Mouse (Mus musculus) left cerebral cortex, postnatal 25 days (tissue): ENCODE results near the gene Ndufs8. TPM values are rescaled to one million over a fixed set of nuclear protein-coding genes. Genes with fewer than 3 reads are reported as not detected.
"Not testable (repeated sequence)": the region's sequence is repeated elsewhere in the genome, so short reads cannot be mapped to it uniquely, and the experiment has no call there.

Source experiments
- DNase-seq, 2 experiments: peaks; one replicate each; pipeline ENCODE4 v3.0.0; 2022; ENCODE audit warnings: low spot score in 2 of 2, mixed read lengths in 1 of 2
- intact Hi-C: fragments of 180-260 bp; cut with DNase I; formaldehyde crosslinking; loops from one replicate; pipeline ENCODE4 v1.15.1; 2025
- total RNA-seq, 2 experiments: library from RNA; stranded (reverse); gene quantifications; 2 replicates each; pipeline ENCODE4 v1.2.3; 2021

Ndufs8 gene
- 100 to 1,000 TPM; 124 to 137 TPM for total RNA-seq

DNA sequence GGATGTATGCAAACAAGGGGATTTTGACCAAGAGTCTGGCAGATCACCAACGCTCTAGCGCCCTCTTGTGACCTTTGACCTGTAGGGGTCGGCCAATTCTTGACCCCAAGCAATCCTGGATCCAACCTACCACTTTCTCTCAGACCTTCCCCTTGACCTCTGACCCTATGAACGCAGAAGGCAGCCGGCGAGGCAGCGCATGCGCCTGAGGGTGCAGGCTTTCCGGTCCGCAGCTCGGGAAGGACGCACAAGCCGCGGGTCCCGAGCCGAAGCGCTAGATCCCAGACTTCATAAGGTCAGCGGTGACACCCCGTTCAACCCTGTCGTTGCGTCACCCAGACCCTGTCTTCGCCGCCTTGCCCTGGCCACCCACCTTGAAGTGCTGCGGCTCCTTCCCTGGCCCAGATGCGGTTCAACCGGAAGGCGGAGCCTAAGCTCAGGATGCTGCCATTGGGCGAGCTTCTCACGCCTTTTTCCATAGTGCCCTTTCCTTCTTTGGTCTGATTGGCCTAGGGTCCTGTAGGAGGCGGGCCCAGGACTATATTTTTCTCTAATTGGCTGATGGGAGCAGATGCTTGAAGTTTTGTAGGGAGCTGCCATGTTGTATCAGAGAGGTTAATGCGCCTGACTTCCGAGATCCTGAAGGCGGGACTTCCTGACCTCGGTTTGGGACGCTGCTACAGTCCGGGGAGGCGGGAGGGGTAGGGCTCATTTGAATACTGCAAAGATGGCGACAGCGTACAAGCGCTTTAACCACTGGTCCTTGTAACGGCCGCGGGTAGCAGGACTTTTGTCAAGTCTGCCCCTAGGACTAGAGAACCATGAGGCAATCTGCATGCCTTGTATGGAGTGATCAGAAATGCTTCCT, at the start of gene Ndufs8:
TSS of gene Ndufs8 (minus strand) at position 438 of the 868 bp plus-strand sequence.
- intact Hi-C loops: loop anchor here (1.0 kb wide), 1 partner anchor 61 kb away; the partner anchor contains the start of gene Chka
- DNase-seq: peak; percentile 95 to 99

- DNase-seq, intact Hi-C loops: not testable (repeated sequence)
Observed at GRCm38 (mm10) chr19:3961805-3962204, 49.2 kb upstream of the Ndufs8 start.

DNA sequence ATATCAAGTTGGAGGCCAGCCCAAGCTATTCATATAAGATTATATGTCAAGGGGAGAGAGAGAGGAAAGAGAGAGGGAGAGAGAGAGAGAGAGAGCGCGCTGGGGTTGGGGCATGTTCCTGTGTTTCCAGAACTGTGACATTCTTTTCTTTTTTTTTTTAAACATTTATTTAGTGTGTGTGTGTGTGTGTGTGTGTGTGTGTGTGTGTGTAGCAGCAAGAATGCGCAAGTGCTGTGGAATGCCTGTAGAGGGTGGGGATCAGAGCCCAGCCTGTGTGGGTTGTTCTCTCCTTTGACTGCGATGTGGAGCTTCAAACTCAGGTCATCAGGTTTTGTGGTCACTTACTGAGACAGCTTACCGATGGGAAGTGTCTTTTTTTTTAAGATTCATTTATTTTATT, 47.6 kb upstream of the Ndufs8 start:
- intact Hi-C loops: no loop called here
- DNase-seq: no peak

GRCm38 (mm10) chr19:3959030-3959429, 46.5 kb upstream of the Ndufs8 start:
- intact Hi-C loops: no loop called here
- no peak for DNase-seq

DNA sequence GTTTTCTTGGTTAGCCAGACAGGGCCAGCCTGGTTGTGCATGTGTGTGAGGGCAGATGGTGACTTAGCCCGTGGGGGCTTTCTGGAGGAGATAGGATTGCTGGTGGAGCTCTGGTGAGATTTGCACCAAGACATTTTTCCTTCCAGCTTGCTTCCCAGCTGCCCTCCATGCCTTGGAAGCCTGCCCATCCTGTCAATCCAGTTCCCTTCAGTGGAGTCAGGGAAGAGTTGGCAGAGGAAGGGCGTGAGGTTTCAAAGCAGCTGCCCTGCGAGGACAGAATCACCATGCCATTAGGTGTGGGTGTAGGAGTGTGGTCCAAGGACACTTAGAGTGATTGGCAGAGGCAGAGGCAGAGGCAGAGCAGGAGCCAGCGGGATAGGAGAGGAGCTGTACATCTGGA, 45.9 kb upstream of the Ndufs8 start, which contains the start of gene Aldh3b3:
TSS of gene Aldh3b3 (plus strand) at position 176 of the 400 bp plus-strand sequence.
- DNase-seq: no peak
- intact Hi-C loops: no loop called here

GRCm38 (mm10) chr19:3957296-3958036, 44.9 kb upstream of the Ndufs8 start:
- intact Hi-C loops, DNase-seq: not testable (repeated sequence)

DNA sequence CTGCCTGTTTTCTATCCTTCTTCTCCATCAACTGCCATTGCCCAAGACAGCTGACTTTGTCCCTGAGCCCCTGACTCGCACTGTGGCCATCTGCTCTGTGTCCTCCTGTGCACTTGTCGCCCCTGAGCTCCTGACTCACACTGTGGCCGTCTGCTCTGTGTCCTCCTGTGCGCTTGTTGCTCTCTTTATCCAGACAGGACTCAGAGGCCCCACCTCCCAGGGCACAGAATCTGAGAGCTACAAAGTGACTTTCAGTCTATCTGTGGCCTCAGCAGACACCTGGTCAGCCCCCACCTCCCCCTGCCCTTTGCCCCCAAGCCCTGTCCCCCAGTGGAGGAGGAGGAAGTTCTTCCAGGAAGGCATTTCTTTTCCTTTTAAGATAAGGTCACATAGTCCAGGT, 43.2 kb upstream of the Ndufs8 start:
- no peak for DNase-seq
- intact Hi-C loops: no loop called here

- intact Hi-C loops: no loop called here
- no peak for DNase-seq
Observed at GRCm38 (mm10) chr19:3955033-3955432, 42.5 kb upstream of the Ndufs8 start.

GRCm38 (mm10) chr19:3952099-3952498, 39.5 kb upstream of the Ndufs8 start:
- intact Hi-C loops: no loop called here
- no peak for DNase-seq

- intact Hi-C loops: no loop called here
- no peak for DNase-seq
Observed at GRCm38 (mm10) chr19:3951461-3951860, 38.9 kb upstream of the Ndufs8 start.

GRCm38 (mm10) chr19:3950331-3950730, 37.8 kb upstream of the Ndufs8 start:
- DNase-seq: no peak
- intact Hi-C loops: no loop called here

- intact Hi-C loops: loop anchor here (5.0 kb wide), 1 partner anchor 284 kb away; the partner anchor contains the start of gene Pold4
- no peak for DNase-seq
Observed at GRCm38 (mm10) chr19:3948546-3948945, 36.0 kb upstream of the Ndufs8 start.

DNA sequence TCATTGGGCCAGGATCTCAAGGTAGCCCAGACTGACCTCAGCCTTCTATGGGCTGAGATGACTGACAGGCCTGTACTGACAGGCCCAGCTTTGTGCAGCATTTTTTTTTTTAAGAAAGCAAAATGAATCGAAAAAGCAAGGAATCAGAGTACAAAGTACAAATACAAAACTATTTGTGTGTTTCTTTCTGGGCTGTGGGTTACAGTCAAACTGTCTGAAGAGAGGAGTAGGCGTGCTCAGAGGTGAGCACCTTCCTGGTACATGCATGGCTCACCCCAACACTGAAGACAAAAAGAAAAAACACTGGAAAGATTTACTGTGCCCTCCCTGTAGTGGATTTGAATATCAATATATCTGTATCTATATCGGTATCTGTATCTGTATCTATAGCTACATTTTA, 35.2 kb upstream of the Ndufs8 start:
- no peak for DNase-seq
- intact Hi-C loops: loop anchor here (5.0 kb wide), 1 partner anchor 284 kb away; the partner anchor contains the start of gene Pold4

DNA sequence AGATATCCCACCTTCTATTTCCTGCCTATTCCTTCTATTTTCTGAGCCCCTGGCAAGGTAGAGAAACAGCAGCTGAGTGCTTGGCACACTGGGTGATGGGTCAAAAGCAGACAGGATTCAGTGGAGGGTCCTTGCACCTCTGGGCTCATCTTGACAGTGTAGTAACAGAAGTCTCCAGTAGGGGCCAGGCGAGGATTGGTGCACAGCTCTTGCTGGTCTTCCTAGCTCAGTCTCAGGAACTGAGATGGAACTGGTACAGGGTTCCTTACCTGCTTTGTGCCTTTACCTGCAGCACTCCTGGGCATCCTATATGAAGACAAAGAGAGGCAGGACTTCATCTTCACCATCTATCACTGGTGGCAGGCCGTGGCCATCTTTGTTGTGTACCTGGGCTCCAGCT, 34.1 kb upstream of the Ndufs8 start:
- intact Hi-C loops: loop anchor here (1.0 to 5.0 kb wide), 3 partner anchors 34 to 286 kb away; partner anchors contain the start of gene Pold4
- DNase-seq: peak; percentile 67 to 73

DNA sequence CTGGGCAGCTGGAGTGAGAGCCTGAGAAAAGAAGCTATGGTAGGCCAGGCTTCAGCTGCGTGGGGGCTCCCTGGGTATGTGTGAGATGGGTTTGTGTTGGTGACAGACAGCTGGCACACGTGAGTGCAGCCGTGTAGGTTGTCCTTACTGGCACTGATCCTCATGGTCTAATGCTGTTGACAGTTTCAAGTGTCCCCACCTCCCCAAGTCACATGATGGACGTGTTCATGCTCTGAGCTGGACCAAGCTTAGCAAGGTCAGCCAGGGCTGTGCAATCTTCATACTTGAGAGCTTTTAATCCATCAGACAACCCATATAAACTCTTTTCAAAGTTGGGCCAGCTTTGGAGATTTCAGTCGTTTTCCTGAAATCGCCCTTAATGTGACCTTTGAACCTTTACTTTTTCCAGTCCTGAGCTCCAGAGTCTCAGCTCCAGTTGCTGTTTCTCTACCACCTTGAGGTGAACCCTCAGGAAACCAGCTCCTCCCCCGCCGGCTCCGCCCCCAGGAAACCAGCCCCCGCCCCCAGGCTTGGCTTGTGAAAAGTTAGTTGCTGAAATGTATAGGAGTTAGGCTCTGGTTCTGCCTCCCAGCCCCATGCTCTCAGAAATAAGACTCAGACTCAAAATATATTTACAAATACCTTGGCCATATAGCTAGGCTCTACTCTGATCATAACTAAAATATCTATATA, 33.4 kb upstream of the Ndufs8 start:
- intact Hi-C loops: loop anchor here (1.0 to 5.0 kb wide), 3 partner anchors 34 to 286 kb away; partner anchors contain the start of gene Pold4
- DNase-seq: no peak

DNA sequence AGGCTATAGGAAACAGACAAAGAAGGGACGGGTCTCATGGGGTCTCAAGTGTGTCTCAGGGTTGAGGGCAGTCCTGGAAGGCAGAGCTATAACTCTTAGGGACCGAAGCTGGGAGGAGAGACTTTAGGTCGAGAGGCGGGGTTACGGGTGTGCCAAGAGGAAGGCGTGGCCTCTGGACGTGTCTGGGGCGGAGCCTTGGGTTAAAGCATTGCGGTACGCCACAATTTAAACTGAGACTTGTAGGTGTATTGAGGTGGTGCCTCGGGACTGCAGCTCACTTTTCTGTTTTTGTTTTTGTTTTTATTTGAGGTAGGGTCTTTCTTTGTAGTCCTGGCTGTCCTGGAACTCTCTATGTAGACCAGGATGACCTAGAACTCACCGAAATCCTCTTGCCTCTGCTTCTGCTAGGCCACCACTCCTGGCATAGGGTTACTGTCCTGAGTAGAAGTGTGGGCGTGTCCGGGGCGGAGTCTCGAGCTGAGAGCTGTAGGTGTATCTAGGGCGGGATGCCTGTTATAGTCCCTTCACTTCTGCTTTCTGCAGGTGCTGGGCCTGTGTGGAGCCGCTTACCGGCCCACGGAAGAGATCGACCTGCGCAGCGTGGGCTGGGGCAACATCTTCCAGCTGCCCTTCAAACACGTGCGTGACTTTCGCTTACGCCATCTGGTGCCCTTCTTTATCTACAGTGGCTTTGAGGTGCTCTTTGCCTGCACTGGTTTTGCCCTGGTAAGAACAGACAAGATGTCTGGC, 30.6 kb upstream of the Ndufs8 start:
- intact Hi-C loops: no loop called here
- DNase-seq: no peak

GRCm38 (mm10) chr19:3942315-3942714, 29.7 kb upstream of the Ndufs8 start:
- intact Hi-C loops: no loop called here
- no peak for DNase-seq

- intact Hi-C loops: no loop called here
- peak in 1 of 2 experiments; percentile 31 for DNase-seq
Observed at GRCm38 (mm10) chr19:3935896-3936850, 23.6 kb upstream of the Ndufs8 start.
